Mouse (Mus musculus): Measurements from ENCODE around the gene Wasl.

DNA sequence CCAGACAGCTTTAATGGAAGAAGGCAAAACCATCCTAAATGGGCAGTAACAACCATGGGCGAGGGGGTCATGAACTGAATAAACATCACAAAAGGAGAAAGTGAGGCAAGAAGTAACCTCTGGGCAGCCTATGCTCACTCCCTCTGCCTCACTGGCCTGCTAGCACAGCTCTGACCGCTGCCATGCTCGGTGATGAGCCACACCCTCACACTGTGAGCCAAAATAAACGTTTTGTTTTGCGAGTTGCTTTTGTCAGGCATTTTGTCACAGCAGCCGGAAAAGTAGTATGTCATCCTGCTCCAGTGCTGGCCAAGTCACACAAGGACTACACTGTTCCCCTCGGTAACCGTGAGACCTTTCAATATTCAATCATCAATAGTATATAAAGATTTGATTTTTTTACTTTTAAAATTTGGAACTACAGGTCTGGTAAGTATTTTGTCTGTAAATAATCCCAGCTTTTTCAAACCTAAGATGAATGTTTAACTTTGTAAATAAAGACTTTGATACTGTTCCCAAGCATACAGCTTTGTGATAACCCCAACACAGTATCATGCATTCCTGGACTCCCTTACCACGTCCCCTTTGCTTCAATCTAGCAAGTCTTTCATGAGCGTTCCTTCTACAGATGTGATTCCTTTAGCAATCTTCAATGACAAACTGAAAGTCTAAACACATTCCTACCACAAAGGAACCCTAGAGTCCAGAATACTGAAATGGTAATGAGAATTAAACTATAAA is 7.0 kb downstream of the Wasl start:
- TF ChIP-seq CTCF (IDR thresholded peaks at IDR 0.05; ENCODE audit: low read depth, low read length) (no peak), GATA1 (IDR thresholded peaks at IDR 0.05; ENCODE audit: borderline replicate concordance, low read length) (no peak), TAL1 (conservative IDR thresholded peaks at IDR 0.05; ENCODE audit: low read depth, low read length) (no peak)
